Mouse (Mus musculus): ENCODE data around the gene Mcam. TPM values are rescaled to one million over a fixed set of nuclear protein-coding genes. Genes with fewer than 3 reads are reported as not detected.

Gene Mcam
- polyA plus RNA-seq, 1 experiment from 2014 or later, result 12.9 TPM

DNA sequence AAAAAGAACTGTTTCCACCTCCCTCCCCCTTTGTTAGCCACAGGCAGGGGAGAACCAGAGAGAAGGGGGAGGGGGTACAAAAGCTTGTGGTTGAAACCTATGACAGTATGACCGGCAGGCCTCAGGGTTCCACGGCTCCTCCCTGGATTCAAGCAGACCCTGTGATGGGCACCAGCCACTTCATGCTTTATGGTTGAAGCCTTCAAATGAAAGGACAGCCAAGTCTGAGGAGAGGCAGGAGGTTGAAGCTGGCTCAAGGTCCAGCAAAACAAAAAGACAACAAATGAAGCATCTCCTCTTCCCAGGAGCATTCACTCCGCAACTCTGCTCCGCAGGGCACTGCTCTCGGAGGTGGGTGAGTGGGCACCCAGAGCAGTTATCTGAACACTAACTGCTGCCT, 9.2 kb downstream of the Mcam start:
- no peak overlapping the region for H3K27ac ChIP-seq (ENCODE audit: low read length)
- no peaks in the 10 kb centered on the region; the same call in none of the 2 replicates for H3K36me3 ChIP-seq (ENCODE audit: control insufficient read depth, insufficient read depth)
- WGBS, result 62% methylated on average over 5 of the region's 5 CpGs
- no peaks in the 10 kb centered on the region for H3K9me3 ChIP-seq (ENCODE audit: control insufficient read depth, low read length)
- no peak for ATAC-seq
- no peak overlapping the region for H3K4me3 ChIP-seq (replicated peaks; ENCODE audit: low read length)
- no peak overlapping the region for H3K9ac ChIP-seq (replicated peaks; ENCODE audit: low read depth, low read length)
- no peak overlapping the region for H3K4me2 ChIP-seq (ENCODE audit: low read length)
- H3K27me3 ChIP-seq (replicated peaks; ENCODE audit: control insufficient read depth, insufficient read depth, low read length), result no peaks in the 10 kb centered on the region
- H3K4me1 ChIP-seq (replicated peaks; ENCODE audit: control insufficient read depth, insufficient read depth, low read length), result no peaks in the 10 kb centered on the region

DNA sequence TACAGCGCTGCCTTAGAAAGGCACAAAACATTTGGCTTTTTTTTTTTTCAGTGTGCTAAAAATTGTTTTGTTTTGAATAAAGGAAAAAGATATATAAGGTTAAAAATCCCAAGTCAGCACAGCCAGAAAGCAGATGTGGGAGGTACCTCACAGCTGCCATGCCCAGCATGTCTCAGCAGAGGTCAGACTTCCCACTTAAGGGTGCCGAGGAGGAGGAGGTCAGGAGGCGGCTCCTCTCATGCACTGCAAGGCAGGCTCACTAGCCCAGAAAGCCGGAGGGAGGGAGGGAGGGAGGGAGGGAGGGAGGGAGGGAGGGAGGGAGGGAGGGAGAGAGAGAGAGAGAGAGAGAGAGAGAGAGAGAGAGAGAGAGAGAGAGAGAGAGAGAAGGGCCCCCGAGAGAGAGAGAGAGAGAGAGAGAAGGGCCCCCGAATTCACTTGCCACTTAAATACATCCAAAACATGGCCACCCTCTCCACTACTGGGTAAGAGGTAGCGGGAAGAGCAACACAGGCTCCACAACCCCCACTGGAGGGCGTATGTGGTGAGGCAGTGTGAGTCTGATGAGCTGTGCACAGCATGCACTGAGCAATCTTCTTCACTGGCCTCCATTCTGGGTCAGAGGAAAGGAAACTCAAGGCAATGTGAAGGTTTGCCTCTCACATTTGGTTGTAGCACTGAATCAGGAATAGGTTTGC, 9.9 kb downstream of the Mcam start:
- H3K4me1 ChIP-seq (replicated peaks; ENCODE audit: control insufficient read depth, insufficient read depth, low read length), result no peaks in the 10 kb centered on the region
- no peak overlapping the region for H3K27ac ChIP-seq (ENCODE audit: low read length)
- no peaks in the 10 kb centered on the region; the same call in none of the 2 replicates for H3K36me3 ChIP-seq (ENCODE audit: control insufficient read depth, insufficient read depth)
- H3K4me2 ChIP-seq (ENCODE audit: low read length), result no peak overlapping the region
- H3K9me3 ChIP-seq (ENCODE audit: control insufficient read depth, low read length), result no peaks in the 10 kb centered on the region
- ATAC-seq, result no peak
- H3K4me3 ChIP-seq (replicated peaks; ENCODE audit: low read length), result no peak overlapping the region
- 29% methylated on average over 7 of the region's 8 CpGs for WGBS
- no peak overlapping the region for H3K9ac ChIP-seq (replicated peaks; ENCODE audit: low read depth, low read length)
- H3K27me3 ChIP-seq (replicated peaks; ENCODE audit: control insufficient read depth, insufficient read depth, low read length), result no peaks in the 10 kb centered on the region

DNA sequence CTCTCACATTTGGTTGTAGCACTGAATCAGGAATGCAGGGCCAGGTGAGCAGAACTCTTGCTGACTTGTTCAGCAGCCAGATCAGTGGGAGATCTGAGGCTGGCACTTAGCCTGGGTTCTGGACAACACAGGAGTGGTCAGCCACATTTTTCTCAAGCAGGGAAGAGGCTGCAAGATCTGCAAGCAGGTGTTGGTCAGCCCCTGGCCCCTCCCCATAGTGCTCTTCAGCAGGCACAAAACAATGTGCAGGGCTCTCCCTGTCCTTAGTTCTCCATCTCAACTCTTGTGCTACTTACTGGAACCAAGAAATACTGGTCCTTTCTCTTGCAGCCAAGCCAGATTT, 10.4 kb downstream of the Mcam start:
- H3K4me2 ChIP-seq (ENCODE audit: low read length), result no peak overlapping the region
- no peak overlapping the region for H3K4me3 ChIP-seq (replicated peaks; ENCODE audit: low read length)
- no peaks in the 10 kb centered on the region for H3K9me3 ChIP-seq (ENCODE audit: control insufficient read depth, low read length)
- no peaks in the 10 kb centered on the region for H3K4me1 ChIP-seq (replicated peaks; ENCODE audit: control insufficient read depth, insufficient read depth, low read length)
- H3K27me3 ChIP-seq (replicated peaks; ENCODE audit: control insufficient read depth, insufficient read depth, low read length), result no peaks in the 10 kb centered on the region
- no peak overlapping the region for H3K27ac ChIP-seq (ENCODE audit: low read length)
- H3K36me3 ChIP-seq (ENCODE audit: control insufficient read depth, insufficient read depth), result no peaks in the 10 kb centered on the region; the same call in none of the 2 replicates
- no peak for ATAC-seq
- H3K9ac ChIP-seq (replicated peaks; ENCODE audit: low read depth, low read length), result no peak overlapping the region

- Histone ChIP-seq H3K36me3 (ENCODE audit: control insufficient read depth, insufficient read depth) (no peaks in the 10 kb centered on the region; the same call in 1 of the 2 replicates), H3K4me1 (replicated peaks; ENCODE audit: control insufficient read depth, insufficient read depth, low read length) (no peaks in the 10 kb centered on the region), H3K9me3 (ENCODE audit: control insufficient read depth, low read length) (no peaks in the 10 kb centered on the region), H3K4me2 (ENCODE audit: low read length) (no peak overlapping the region), H3K4me3 (replicated peaks; ENCODE audit: low read length) (no peak overlapping the region), H3K9ac (replicated peaks; ENCODE audit: low read depth, low read length) (no peak overlapping the region), H3K27ac (ENCODE audit: low read length) (no peak overlapping the region), H3K27me3 (replicated peaks; ENCODE audit: control insufficient read depth, insufficient read depth, low read length) (no peaks in the 10 kb centered on the region)
- 51% methylated on average over 3 of the region's 3 CpGs for WGBS
- ATAC-seq, result no peak
Observed at GRCm38 (mm10) chr9:44147290-44147689, 13.0 kb downstream of the Mcam start.

DNA sequence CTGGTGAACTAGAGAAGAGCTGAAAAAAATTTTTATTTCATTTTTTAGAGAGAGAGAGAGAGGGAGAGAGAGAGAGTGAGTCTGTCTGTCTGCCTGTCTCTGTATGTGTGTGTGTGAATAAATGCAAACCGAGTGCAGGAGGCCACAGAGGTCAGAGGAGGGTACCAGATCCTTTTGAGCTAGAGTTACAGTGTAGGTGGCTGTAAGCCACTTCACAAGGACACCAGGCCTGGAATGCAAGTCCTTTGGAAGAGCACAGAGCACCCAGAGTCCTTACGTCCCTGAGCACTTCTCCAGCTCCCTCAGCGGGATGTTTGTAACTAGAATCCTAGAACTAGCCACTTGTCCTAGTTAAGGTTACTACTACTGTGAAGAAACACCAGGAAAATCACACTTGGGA, 25.6 kb downstream of the Mcam start:
- Histone ChIP-seq H3K9me3 (ENCODE audit: control insufficient read depth, low read length) (no peaks in the 10 kb centered on the region), H3K27ac (ENCODE audit: low read length) (no peak overlapping the region), H3K4me3 (replicated peaks; ENCODE audit: low read length) (no peak overlapping the region), H3K9ac (replicated peaks; ENCODE audit: low read depth, low read length) (no peak overlapping the region), H3K4me1 (replicated peaks; ENCODE audit: control insufficient read depth, insufficient read depth, low read length) (no peaks in the 10 kb centered on the region), H3K27me3 (replicated peaks; ENCODE audit: control insufficient read depth, insufficient read depth, low read length) (no peaks in the 10 kb centered on the region), H3K36me3 (ENCODE audit: control insufficient read depth, insufficient read depth) (peaks cover 31% of the 10 kb centered on the region), H3K4me2 (ENCODE audit: low read length) (no peak overlapping the region)
- no peak for ATAC-seq
- 81% methylated on average over 3 of the region's 3 CpGs for WGBS

DNA sequence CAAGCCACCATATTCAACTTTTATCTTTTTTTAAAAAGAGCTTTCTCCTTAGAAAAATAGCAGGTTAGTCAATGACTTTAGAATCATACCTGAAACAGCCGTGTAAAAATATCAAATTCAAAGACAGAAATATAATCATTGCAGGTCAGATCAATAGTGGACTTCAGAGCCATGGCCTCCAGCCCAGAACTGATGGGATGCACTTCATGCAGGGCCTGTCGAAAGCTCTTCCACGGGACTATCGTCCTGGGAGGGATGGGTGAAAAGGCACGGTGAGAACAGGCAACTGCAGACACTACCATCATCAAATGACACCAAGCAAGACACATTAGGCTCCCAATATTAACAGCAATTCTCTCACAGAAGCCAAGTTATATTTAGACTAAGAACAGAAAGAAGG, 34.7 kb downstream of the Mcam start:
- Histone ChIP-seq H3K4me3 (replicated peaks; ENCODE audit: low read length) (no peak overlapping the region), H3K27ac (ENCODE audit: low read length) (no peak overlapping the region), H3K36me3 (ENCODE audit: control insufficient read depth, insufficient read depth) (peaks cover 17% of the 10 kb centered on the region), H3K4me1 (replicated peaks; ENCODE audit: control insufficient read depth, insufficient read depth, low read length) (no peaks in the 10 kb centered on the region), H3K9me3 (ENCODE audit: control insufficient read depth, low read length) (no peaks in the 10 kb centered on the region), H3K4me2 (ENCODE audit: low read length) (no peak overlapping the region), H3K9ac (replicated peaks; ENCODE audit: low read depth, low read length) (no peak overlapping the region), H3K27me3 (replicated peaks; ENCODE audit: control insufficient read depth, insufficient read depth, low read length) (no peaks in the 10 kb centered on the region)
- ATAC-seq, result no peak
- 90% methylated on average over 5 of the region's 5 CpGs for WGBS

- WGBS, result 96% methylated on average over 3 of the region's 3 CpGs
Observed at GRCm38 (mm10) chr9:44170691-44171151, 36.5 kb downstream of the Mcam start.

DNA sequence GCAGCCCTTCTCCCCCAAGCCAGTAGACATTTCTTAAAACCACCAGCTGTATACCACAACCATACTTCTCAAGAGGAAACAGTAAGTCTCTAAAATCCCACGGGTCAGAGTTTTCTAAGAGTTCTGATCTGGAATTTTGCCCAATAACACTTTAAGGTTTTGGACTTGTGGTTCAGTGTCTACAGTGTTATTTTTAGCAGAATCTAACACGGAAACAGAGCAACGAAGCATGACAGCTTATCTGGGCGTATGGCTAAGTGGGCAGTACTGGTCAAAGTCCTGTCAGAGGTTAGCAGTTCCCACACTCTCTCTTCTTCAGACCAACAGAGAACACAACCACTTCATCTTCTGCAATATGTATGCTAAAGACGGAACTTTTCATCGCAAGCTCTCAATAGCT, 41.3 kb downstream of the Mcam start:
- Histone ChIP-seq H3K36me3 (ENCODE audit: control insufficient read depth, insufficient read depth) (peaks cover 7% of the 10 kb centered on the region), H3K4me3 (replicated peaks; ENCODE audit: low read length) (no peak overlapping the region), H3K9me3 (ENCODE audit: control insufficient read depth, low read length) (no peaks in the 10 kb centered on the region), H3K4me2 (ENCODE audit: low read length) (no peak overlapping the region), H3K27ac (ENCODE audit: low read length) (no peak overlapping the region), H3K4me1 (replicated peaks; ENCODE audit: control insufficient read depth, insufficient read depth, low read length) (no peaks in the 10 kb centered on the region), H3K27me3 (replicated peaks; ENCODE audit: control insufficient read depth, insufficient read depth, low read length) (no peaks in the 10 kb centered on the region), H3K9ac (replicated peaks; ENCODE audit: low read depth, low read length) (no peak overlapping the region)
- ATAC-seq, result no peak
- WGBS, result 84% methylated on average over 6 of the region's 6 CpGs

More at GRCm38 (mm10) chr9:44170691-44171151, 36.5 kb downstream of the Mcam start:
- no peaks in the 10 kb centered on the region for H3K27me3 ChIP-seq (replicated peaks; ENCODE audit: control insufficient read depth, insufficient read depth, low read length)
- no peak overlapping the region for H3K4me3 ChIP-seq (replicated peaks; ENCODE audit: low read length)
- no peak overlapping the region for H3K4me2 ChIP-seq (ENCODE audit: low read length)
- H3K9ac ChIP-seq (replicated peaks; ENCODE audit: low read depth, low read length), result no peak overlapping the region
- H3K27ac ChIP-seq (ENCODE audit: low read length), result no peak overlapping the region
- peaks cover 12% of the 10 kb centered on the region for H3K36me3 ChIP-seq (ENCODE audit: control insufficient read depth, insufficient read depth)
- ATAC-seq, result no peak
- H3K9me3 ChIP-seq (ENCODE audit: control insufficient read depth, low read length), result no peaks in the 10 kb centered on the region
- no peaks in the 10 kb centered on the region for H3K4me1 ChIP-seq (replicated peaks; ENCODE audit: control insufficient read depth, insufficient read depth, low read length)

GRCm38 (mm10) chr9:44175957-44176356, 41.7 kb downstream of the Mcam start:
- no peaks in the 10 kb centered on the region for H3K9me3 ChIP-seq (ENCODE audit: control insufficient read depth, low read length)
- no peak overlapping the region for H3K27ac ChIP-seq (ENCODE audit: low read length)
- H3K4me3 ChIP-seq (replicated peaks; ENCODE audit: low read length), result no peak overlapping the region
- H3K4me2 ChIP-seq (ENCODE audit: low read length), result no peak overlapping the region
- 97% methylated on average over 1 of the region's 1 CpGs for WGBS
- peaks cover 5% of the 10 kb centered on the region for H3K36me3 ChIP-seq (ENCODE audit: control insufficient read depth, insufficient read depth)
- no peak overlapping the region for H3K9ac ChIP-seq (replicated peaks; ENCODE audit: low read depth, low read length)
- H3K27me3 ChIP-seq (replicated peaks; ENCODE audit: control insufficient read depth, insufficient read depth, low read length), result no peaks in the 10 kb centered on the region
- no peaks in the 10 kb centered on the region for H3K4me1 ChIP-seq (replicated peaks; ENCODE audit: control insufficient read depth, insufficient read depth, low read length)
- no peak for ATAC-seq

GRCm38 (mm10) chr9:44177405-44177804, 43.1 kb downstream of the Mcam start:
- ATAC-seq, result no peak
- Histone ChIP-seq H3K27ac (ENCODE audit: low read length) (no peak overlapping the region), H3K27me3 (replicated peaks; ENCODE audit: control insufficient read depth, insufficient read depth, low read length) (no peaks in the 10 kb centered on the region), H3K4me2 (ENCODE audit: low read length) (no peak overlapping the region), H3K9ac (replicated peaks; ENCODE audit: low read depth, low read length) (no peak overlapping the region), H3K36me3 (ENCODE audit: control insufficient read depth, insufficient read depth) (peaks cover 4% of the 10 kb centered on the region), H3K4me1 (replicated peaks; ENCODE audit: control insufficient read depth, insufficient read depth, low read length) (no peaks in the 10 kb centered on the region), H3K4me3 (replicated peaks; ENCODE audit: low read length) (no peak overlapping the region), H3K9me3 (ENCODE audit: control insufficient read depth, low read length) (no peaks in the 10 kb centered on the region)
- 96% methylated on average over 2 of the region's 2 CpGs for WGBS

All from forebrain, embryonic 16.5 days (tissue).